Mouse (Mus musculus): ENCODE data around the gene Ddx3y.

The Ddx3y gene

DNA sequence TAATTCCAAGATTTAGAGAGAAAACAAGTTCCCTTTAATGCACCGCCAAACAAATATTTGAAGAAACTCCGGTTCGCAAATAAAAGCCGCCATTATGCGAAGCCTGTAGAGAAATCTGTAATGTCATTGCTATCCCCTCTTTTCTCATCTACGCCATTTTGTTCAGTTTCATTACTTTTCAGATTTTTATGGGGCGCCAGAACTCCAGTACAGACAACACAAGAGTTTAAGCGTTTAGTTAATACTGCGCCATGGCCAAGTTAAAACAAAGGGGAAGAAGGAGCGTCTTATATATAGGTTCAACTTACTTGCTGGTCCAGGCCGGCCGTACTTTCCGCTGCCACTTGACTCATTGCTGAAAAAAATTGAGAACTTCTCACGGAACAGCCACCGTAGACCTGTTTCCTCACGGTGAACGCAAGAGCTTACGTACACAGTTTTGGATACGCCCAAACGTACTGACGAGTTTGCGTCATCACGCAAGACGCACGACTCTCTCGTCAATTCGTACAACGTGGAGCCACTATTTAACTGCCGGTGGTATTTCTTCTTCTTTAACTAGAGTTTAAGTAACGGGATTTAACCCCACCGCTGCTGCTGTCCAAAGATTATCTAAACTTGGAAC is at the start of gene Ddx3y:
Gene Ddx3y, minus strand, starts transcription at position 459 of the 625 bp plus-strand sequence.
- peak; percentile 28 for DNase-seq (ENCODE audit: low read depth, low spot score)

DNA sequence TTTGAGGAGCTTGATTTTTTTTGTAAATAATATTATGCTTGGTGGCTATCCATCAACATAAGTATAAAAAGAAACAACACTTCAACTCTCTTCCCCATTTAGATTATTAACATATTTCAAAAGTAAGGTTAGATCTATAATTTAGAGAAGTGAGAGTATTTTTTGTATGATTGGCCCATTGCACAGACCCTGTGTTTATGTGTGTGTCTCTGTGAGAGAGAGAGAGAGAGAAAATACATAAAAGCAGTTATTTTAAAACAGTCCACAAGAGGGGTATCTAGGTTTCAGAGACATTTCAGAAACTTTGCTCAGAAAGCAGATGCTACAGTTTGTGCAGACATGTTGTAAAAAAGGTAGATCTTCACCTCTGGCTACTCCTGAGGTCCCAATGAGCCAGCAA is 7.3 kb upstream of the Ddx3y start:
- DNase-seq (ENCODE audit: low read depth, low spot score) = no peak

GRCm38 (mm10) chrY:1285735-1286134 is 694 bp downstream of the Ddx3y start:
- no peak for DNase-seq (ENCODE audit: low read depth, low spot score)

DNA sequence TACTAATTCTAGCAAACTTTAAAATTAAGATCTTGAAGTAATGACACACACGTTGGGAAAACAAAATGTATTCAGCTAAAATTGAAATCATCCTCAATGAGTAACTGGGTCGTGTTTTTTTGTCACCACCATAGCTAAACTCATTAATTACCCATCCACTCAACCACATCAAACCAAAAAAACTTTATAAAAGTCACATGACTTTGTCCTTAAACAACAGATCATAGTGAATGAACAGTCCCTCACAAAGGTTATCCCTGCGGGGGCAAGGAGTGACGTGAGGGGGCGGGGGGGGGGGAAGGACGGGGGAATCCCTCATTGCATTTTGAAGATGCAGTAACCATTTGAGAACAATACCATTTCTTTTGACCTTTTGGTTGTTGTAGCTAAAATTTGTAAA is 40.3 kb downstream of the Ddx3y start:
- DNase-seq (ENCODE audit: low read depth, low spot score) = no peak

DNA sequence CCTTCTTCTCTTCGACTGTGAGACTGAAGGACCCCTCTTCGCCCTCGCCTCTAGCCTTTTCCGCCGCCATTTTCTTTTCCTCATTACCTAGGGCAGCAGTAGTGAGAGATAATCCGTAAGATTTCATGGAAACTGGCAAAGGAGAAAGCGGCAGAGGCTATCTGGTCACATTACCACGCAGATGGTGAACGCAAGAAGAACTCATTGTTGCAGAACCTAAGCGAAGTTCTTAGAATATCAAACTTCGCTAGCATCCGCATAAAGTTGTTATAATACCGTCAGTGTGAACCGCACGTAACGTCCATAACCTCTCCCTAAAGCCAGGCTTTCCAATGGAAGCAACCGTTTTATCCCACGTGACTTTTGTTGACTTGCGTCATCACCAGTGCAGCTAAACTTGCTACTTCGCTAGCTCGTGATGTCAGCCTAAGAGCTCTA is 41.0 kb downstream of the Ddx3y start, which contains the start of gene Uty:
Gene Uty, minus strand, starts transcription at position 334 of the 438 bp plus-strand sequence.
- peak; percentile 48 for DNase-seq (ENCODE audit: low read depth, low spot score)

DNA sequence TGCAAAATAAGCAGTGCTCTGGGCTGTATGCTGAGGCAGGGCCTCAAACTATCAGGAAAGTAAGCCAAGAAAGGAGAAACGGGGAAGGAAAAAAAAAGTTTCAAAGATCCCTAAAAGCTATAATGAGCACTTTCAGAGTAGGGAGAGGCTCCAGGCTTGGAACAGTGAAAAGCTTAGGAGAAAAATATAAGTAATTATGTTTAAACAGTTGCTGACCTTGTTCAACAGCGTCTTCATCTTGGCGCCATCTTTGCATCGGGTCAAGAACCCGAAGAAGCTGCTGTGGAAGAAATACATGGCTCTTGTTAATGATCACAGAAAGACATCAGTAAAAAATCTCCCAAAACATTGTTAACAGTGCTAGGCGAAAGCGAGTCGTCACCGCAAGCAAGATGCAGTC is 41.5 kb downstream of the Ddx3y start:
- DNase-seq (ENCODE audit: low read depth, low spot score) = no peak

DNA sequence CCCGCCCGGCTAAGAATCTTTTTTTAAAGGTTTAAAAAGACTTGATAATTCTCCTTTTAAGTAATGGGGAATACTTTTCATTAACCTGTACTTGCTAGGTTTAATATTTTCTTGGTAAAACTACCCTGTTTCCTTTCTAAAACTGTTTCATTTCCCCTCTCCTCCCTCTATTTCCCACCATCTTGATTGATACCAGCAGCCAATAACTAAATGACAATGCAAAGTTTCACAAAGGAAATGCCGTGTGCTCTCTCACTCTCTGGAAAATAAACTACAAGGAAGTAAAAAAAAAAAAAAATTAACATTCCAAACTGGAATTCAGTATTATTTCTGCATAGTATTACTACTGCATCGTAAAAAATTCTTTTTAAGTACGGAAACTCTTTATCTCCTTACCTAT is 42.0 kb downstream of the Ddx3y start:
- DNase-seq (ENCODE audit: low read depth, low spot score) = no peak

DNA sequence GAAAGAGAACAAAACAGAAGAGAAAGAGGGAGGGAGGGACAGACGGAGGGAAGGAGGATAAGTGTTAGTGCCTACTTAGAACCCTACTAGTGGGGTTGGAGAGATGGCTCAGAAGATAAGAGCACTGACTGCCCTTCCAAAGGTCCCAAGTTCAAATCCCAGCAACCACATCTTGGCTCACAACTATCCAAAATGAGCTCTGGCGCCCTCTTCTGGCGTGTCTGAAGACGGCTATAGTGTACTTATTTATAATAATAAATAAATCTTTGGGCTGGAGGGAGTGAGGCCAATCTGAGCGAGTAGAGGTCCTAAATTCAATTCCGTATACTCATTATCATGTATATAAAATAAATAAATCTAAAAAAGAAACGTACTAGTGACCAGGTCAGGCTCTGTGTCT is 66.4 kb downstream of the Ddx3y start:
- DNase-seq (ENCODE audit: low read depth, low spot score) = no peak

Data from WW6 (cell line).